Mouse (Mus musculus) adrenal gland, postnatal 10 days (tissue): ENCODE measurements around the gene Rnf180. TPM values are rescaled to one million over a fixed set of nuclear protein-coding genes. Genes with fewer than 3 reads are reported as not detected.

Experiments used
- DNase-seq: peaks from one replicate; pipeline ENCODE4 v3.0.0; 2021; ENCODE audit warnings: mixed read lengths
- total RNA-seq, 2 experiments: library from RNA; stranded (reverse); gene quantifications; 2 replicates each; pipeline ENCODE4 v1.2.3; 2021

Gene Rnf180
- total RNA-seq, 2 experiments from 2014 or later, result 6.1 to 10.3 TPM

DNA sequence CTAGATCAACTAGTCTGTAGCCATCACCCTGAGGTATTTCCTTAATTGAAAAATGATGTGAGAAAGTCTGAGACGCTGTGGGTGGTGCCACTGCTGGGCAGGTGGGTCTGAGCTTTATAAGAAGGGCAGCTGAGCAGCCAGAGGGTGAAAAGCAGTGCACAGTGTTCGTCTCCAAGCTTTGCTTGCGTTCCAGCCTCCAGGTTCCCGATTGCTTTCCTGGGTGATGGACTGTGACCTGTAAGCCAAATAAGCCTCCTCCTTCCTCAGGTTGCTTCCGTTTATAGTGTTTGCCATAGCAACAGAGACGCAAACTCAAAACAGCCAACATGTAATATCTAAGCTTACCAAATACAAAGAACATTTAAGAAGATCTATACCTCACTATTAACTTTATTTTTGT, 162.2 kb downstream of the Rnf180 start:
- DNase-seq, result no peak

DNA sequence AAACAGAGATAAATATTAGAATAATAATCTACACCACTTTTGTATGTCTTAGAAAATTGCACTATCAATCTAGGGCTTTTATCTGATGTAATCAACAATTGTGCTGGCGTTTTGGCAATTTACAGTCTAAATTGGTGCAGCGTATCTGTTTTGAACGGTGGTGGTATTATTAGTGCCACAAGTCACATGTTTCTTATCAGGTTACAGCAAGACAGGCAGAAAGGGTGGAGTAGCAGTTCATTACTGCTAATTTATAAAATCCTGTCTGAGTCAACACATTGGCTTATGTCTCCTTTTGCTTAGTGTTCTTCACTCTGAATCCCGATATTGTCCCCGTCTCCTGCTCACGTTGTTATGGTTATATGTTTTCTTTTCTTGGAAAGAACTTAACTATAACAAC, 164.5 kb downstream of the Rnf180 start:
- no peak for DNase-seq

DNA sequence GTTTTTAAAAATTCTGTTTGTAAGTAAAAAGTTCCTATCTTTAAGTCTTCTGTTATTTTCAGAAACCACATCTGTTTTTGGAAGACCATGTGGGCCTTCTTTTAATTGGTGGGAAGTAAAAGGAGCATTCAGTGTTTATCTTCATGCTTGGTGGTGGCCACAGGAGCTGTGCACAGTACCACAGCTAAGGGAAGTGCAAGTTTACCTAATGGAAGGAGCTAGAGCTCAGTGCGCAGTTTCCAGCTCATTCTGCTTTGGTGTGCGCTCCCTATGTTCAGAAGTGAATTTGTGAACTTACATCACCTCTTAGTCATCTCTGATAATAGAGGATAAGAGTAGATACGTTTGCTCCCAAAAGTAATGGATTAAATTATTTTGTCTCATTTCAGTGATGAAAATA, 172.5 kb downstream of the Rnf180 start:
- DNase-seq, result no peak

DNA sequence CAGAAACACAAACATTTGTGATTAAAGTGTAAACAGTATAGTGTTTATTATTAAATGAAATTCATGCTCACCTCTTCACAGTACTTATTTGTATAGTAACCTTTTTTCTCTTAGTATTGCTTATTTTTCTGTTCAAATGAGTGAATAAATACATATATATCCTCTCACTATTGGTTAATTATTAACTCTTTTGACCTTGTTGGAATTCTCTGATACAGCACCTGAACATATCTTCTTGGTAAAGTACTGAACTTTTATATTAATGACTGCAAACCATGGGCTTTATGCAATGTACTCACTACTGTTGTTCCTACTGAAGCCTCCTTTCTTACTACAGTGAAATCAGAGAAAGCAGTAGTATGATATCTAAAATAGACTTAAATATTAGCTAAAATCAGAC, 173.0 kb downstream of the Rnf180 start:
- no peak for DNase-seq

DNA sequence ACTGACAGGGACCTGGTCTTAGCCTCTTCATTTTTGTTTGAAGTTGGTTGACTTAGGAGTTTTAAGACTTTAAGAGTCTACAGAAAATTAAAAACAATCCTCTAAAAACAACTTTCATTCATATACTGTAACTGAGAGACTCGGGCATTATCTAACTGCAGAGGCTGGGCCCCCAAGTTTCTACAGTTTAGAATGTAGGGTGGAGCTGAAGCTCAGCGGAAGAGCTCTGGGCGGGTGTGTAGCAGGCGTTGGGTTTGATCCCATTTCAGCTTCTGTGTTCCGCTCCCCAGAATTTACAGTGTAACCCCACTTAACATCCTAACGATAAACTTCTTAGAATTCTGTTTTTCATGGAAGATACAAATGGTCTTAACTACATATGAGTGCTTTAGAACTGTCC, 183.0 kb downstream of the Rnf180 start:
- no peak for DNase-seq

DNA sequence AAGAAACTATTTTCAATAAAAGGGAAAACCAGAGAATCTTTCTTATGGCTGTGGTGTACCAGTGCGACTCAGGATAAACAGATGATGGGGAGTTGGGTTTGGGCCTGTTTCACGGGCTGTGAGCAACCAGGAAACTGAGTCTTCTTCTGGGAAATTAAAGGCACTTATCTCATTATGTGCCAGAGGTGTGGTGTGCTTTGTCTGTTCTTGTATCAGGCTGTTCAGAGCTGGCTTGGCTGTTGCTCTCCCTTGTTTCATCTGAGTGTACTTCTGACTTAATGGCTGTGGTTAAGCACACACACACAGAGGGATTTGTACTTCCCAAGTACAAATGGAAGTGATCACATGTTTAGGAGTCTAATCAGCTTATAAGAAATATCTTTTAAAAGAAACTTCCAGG, 190.2 kb downstream of the Rnf180 start:
- no peak for DNase-seq

DNA sequence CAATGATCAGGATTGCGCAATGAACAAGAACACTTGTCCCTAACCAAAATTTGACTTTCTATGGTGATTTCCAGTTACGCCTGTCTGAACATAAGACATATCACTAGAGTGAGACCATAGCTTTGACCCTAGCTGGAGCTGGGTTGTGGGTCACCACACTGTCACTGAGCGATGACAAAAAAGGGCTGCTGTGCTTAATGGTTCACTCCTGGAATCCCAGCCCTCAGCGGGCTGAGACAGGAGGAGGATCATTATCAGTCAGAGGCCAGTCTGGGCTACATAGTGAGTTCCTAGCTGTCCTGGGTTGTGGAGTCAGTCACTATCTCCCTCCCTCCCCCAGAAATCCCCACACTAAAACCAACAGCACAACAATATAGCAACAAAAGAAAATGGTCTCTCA, 193.9 kb downstream of the Rnf180 start:
- DNase-seq, result no peak

DNA sequence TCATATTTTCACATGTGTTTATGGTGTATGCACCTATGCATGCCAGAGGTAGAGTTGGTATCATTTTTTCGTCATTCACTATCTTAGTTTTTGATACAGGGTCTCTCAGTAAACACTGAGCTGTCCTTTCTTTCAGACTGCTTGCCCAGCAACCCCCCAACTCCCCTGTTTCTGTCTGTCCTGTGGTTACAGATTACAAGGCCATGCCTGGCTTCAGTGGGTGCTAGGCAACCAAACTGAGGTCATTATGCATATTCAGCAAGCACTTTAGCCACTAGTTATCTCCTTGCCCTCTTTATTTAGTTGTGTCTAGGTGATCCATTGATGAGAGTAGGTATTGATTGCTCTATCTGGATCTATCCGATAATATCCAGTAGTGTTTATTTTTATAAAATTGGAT, 198.3 kb downstream of the Rnf180 start:
- DNase-seq, result no peak

DNA sequence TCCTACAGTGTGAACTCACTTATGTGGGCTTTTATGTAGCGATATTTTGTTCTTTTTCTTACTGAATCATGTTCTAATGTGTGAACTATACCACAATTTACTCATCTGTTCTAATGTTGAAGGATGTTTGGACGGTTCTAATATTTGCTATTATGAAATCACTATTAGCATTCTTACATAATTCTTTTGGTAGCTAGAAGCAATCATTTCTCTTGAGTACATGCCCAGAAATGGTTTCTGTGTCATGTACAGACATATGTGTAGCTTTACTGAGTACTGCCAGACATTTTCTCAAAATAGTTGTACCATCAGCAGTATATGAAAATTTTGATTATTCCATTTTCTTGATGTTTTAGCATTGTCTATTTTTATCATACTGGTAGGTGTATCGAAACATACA, 205.3 kb downstream of the Rnf180 start:
- no peak for DNase-seq

DNA sequence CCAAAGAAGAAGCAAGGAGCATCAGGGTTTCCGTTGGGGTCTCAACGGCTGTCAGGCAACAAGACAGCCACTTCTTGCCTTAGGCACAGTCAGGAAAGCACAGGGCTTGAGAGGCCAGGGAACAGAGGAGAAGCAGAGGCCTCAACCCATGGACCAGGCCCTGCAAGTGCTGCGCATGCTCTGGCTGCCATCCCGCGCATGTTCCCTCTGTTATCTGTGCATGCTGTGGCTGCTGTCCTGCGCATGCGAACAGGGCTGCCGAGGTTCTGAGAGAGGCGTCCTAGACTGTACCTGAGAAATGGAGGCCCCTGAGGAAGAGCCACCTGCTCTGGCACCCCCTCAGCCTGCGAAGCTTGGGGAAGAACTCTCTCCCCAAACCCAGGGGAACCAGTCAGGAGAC, 212.8 kb downstream of the Rnf180 start, which contains the start of gene 4933425L06Rik:
Gene 4933425L06Rik, plus strand, starts transcription at position 261 of the 400 bp plus-strand sequence.
- no peak for DNase-seq

Other genes with a start within 250 kb of the Rnf180 start
- gene Rgs7bp, start 239.9 kb downstream of the Rnf180 start, total RNA-seq, result 1 to 10 TPM; 1.7 to 1.8 TPM
- gene 4933425L06Rik, start 212.7 kb downstream of the Rnf180 start, total RNA-seq, result not detected
- not detected for gene Htr1a, start 148.8 kb upstream of the Rnf180 start, total RNA-seq